Mouse (Mus musculus): Measurements from ENCODE around the gene Atl1.

Atl1 gene

DNA sequence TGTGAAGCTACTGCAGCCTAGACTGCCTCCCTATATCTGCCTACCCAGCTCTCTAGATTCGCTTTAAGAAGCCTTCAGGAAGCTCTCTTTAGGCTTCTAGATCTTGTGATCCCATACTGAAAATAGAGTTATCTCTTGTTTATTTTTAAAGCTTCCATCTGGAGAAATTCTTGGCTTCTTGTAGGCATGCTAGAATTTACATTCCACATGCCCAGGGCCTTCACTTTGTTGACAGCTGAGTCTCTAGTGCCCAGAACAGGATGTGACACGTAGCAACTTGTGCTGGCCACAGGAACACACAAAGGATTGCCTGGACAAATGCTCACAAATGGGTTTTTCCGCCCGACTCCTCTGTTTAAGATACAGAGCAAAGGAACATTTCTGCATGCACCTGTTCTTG lies 123.5 kb downstream of the Atl1 start:
- DNase-seq (ENCODE audit: low read depth, low spot score), result no peak

All from ES-CJ7 (cell line).